Mouse (Mus musculus): Measurements from ENCODE around the gene Ankmy2.

DNA sequence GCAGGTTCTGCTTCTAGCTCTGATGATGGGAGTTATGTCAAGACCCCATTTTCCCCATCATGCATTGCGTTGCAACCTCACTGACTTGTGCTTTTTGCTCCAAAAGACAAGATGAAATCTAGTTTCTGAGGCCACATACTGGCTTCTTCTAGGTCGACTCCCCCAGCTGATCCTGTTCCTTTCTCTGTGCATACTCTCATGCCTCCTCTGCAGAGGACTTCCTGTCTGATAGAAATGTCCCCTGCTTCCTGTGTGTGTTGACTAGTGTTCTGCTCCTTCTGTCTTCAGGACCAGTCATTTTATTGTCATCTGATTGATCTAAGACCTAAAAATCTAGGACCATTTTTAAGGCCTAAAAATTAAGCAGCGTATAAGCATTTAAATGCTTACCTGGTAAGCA lies 21.5 kb upstream of the Ankmy2 start:
- TF ChIP-seq POLR2A (IDR thresholded peaks at IDR 0.05; ENCODE audit: borderline replicate concordance, control insufficient read depth, low read depth, low read length) (no peak), CTCF (IDR thresholded peaks at IDR 0.05; ENCODE audit: control insufficient read depth, insufficient read depth, low read length) (no peak)

Data from bone marrow, adult 2 months (tissue).